Mouse (Mus musculus) embryonic facial prominence, embryonic 13.5 days (tissue): ENCODE data around the gene Lef1. TPM values are rescaled to one million over a fixed set of nuclear protein-coding genes. Genes with fewer than 3 reads are reported as not detected.

ENCODE experiments used
- ATAC-seq: fragments of 200-750 bp; cut with Nextera tagmentation; 2 replicates; pipeline ENCODE4 v1.8.0; 2017; ENCODE audit warnings: low read depth; ENCODE audit not compliant: insufficient number of reproducible peaks, insufficient read depth, low FRiP score, low TSS enrichment
- H3K27ac ChIP-seq: fragments of 300-500 bp; sonication (generic); 2 replicates; pipeline ENCODE4 v1.5.1; 2015; ENCODE audit warnings: moderate library complexity, mild to moderate bottlenecking, inconsistent platforms
- H3K27me3 ChIP-seq: fragments of 300-500 bp; sonication (generic); 2 replicates; pipeline ENCODE4 v1.6.1; 2015; ENCODE audit warnings: mild to moderate bottlenecking, inconsistent platforms
- H3K36me3 ChIP-seq: fragments of 300-500 bp; sonication (generic); 2 replicates; pipeline ENCODE4 v1.6.1; 2015; ENCODE audit warnings: mild to moderate bottlenecking, inconsistent platforms
- H3K4me1 ChIP-seq: fragments of 300-500 bp; sonication (generic); 2 replicates; pipeline ENCODE4 v1.6.1; 2015; ENCODE audit warnings: inconsistent platforms
- H3K4me2 ChIP-seq: fragments of 300-500 bp; sonication (generic); 2 replicates; pipeline ENCODE4 v1.6.1; 2015; ENCODE audit warnings: moderate library complexity, mild to moderate bottlenecking, inconsistent platforms
- H3K4me3 ChIP-seq: fragments of 300-500 bp; sonication (generic); 2 replicates; pipeline ENCODE4 v1.5.1; 2015; ENCODE audit warnings: mild to moderate bottlenecking, inconsistent platforms
- H3K9ac ChIP-seq: fragments of 300-500 bp; sonication (generic); 2 replicates; pipeline ENCODE4 v1.6.1; 2015; ENCODE audit warnings: mild to moderate bottlenecking, inconsistent platforms
- H3K9me3 ChIP-seq: fragments of 300-500 bp; sonication (generic); 2 replicates; pipeline ENCODE4 v1.6.1; 2016; ENCODE audit warnings: inconsistent platforms
- WGBS: fragments of 180-500 bp; shearing (Covaris S2); methylation state at CpG from one replicate; pipeline ENCODE4 v1.1.7; 2015; ENCODE audit warnings: mixed read lengths; 5-methylcytosine and 5-hydroxymethylcytosine counted together
- polyA plus RNA-seq: library from polyadenylated mRNA; unstranded; fragments of >200 nt; fragmentation: Nextera tagmentation; extraction: Ambion mirVana; gene quantifications from 2 replicates; pipeline ENCODE4 v1.2.1, GENCODE M21; 2015

The Lef1 gene
- polyA plus RNA-seq, 1 experiment from 2014 or later, result 134 TPM

DNA sequence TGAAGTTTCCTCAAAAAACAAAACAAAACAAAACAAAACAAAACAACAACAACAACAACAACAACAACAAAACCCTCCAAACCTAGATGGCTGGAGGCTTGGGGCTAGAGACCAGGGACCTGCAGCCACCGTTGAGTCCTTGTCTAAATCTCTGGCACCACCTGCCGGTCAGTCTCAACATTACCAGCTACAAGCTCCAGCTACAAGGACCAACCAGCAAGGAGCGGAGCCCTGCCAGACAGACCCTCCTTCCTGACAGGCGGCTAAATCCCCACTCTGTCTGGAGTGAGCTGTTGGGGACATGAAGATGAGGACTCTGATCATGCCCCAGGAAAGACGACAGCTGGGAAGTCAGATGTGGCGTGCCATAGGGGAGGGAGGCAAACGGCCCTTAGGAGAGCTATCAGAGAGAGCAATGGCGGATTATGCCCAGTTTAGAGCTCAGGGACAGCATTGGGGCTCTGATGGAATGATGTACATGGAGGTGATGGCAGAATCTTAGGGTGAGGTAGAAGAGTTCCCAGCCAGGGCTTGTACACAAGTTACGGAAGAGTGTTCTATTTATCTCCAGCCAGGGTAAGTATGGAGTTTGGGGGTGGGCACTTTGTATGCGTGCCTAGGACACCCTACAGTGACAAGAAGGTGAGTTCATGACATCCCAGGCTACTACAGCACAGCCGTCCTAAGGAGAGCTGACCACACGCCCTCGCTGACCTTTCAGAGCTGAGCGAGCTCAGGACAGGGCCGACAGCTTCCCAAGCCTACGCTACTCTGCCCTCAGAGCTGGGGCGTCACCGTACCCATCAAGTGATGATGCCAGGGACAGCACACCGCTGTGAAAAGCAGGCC is 127.7 kb downstream of the Lef1 start:
- Histone ChIP-seq H3K4me1 (peaks cover 12% of the 10 kb centered on the region), H3K4me3 (no peak overlapping the region), H3K27me3 (no peaks in the 10 kb centered on the region), H3K9ac (no peak overlapping the region), H3K9me3 (no peaks in the 10 kb centered on the region), H3K4me2 (no peak overlapping the region), H3K27ac (no peak overlapping the region), H3K36me3 (peaks cover 49% of the 10 kb centered on the region)
- no peak for ATAC-seq
- 58% methylated on average over 19 of the region's 19 CpGs for WGBS

DNA sequence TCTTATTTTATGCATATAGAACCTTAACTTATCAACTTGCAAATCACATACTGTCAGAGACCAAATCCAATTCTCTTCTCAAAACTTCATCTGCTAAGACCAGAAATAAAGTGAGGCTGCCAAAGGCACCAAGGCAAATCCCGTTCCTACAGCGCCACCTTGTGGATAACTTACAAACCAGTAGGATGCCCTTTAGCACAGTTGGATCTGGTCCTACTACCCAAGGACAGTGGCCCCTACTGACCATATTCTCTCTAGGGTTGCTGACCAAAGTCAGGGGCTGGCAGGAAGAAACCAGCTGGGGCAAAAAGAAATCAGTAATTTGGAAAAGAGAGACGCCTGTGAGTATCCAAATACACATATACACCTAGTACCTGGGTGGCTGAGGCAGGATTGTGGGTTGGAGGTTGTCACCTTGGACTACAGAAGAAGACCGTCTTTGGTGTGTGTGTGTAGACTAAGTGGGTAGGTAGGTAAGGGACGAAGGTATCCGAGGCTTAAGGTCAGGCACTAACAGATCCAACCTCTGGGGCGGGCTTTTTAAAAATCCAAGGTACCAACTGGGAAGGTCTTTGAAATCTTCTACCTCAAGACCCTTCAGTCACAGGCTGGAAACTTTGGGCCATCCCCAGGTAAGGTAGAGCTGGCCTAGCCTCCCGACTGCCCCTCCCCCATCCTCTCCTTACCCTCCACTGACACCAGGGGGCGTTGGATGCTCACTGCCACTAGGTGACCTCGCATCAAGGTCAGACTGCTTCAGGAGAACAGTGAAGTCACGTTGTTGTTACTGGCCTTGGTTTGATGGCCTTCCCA is 135.7 kb downstream of the Lef1 start:
- Histone ChIP-seq H3K4me1 (peaks cover 9% of the 10 kb centered on the region), H3K27ac (no peak overlapping the region), H3K9me3 (no peaks in the 10 kb centered on the region), H3K4me3 (no peak overlapping the region), H3K9ac (no peak overlapping the region), H3K36me3 (peaks cover 69% of the 10 kb centered on the region), H3K27me3 (no peaks in the 10 kb centered on the region), H3K4me2 (no peak overlapping the region)
- 58% methylated on average over 11 of the region's 11 CpGs for WGBS
- no peak for ATAC-seq

DNA sequence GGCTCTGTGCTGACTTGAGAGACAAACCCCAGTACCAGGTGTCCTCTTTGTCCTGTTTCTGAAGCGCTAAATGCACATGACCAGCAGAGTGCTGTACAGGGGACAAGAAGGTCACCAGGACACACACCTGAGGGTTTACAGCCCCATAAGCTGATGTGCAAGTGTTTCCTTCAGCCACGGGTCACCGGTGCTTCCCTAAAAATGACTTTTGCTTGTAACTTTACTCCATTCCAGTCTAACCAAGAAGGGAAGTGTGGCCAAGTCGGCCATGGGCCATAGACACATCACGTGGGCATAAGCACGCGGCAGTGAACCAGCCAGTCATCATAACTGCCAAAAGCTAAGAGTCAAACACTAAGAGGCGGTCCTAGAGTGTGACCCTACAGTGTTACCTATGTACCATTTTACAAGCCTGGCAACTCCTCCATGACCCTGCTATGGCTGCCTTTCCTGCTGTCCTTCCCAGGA is 136.3 kb downstream of the Lef1 start:
- 91% methylated on average over 8 of the region's 8 CpGs for WGBS
- Histone ChIP-seq H3K9me3 (no peaks in the 10 kb centered on the region), H3K27ac (no peak overlapping the region), H3K9ac (no peak overlapping the region), H3K4me1 (peaks cover 9% of the 10 kb centered on the region), H3K27me3 (no peaks in the 10 kb centered on the region), H3K4me3 (no peak overlapping the region), H3K36me3 (peaks cover 64% of the 10 kb centered on the region), H3K4me2 (no peak overlapping the region)
- no peak for ATAC-seq

DNA sequence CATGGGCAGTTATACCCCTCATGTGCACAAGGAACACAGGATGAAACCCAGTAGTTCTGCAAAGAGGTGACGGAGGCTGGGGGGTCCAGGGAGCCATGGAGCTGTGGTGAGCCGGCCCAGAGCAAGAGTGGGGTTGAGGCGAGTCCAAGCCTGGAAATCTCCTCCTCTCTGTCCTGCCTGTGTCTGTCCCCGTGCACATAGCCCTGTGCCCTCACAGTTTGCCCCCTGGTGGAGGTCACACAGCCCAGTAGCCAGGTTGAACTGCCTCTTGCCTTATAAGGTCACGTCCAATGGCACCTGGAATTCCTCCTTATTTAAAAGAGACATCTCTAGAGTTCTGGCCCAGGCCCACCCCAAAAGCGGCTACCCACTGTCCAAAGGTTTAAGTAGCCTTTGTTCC is 137.2 kb downstream of the Lef1 start:
- H3K4me3 ChIP-seq, result no peak overlapping the region
- H3K9ac ChIP-seq, result no peak overlapping the region
- H3K27me3 ChIP-seq, result no peaks in the 10 kb centered on the region
- 83% methylated on average over 6 of the region's 6 CpGs for WGBS
- H3K9me3 ChIP-seq, result no peaks in the 10 kb centered on the region
- peaks cover 9% of the 10 kb centered on the region for H3K4me1 ChIP-seq
- no peak for ATAC-seq
- no peak overlapping the region for H3K27ac ChIP-seq
- peaks cover 56% of the 10 kb centered on the region for H3K36me3 ChIP-seq
- no peak overlapping the region for H3K4me2 ChIP-seq

DNA sequence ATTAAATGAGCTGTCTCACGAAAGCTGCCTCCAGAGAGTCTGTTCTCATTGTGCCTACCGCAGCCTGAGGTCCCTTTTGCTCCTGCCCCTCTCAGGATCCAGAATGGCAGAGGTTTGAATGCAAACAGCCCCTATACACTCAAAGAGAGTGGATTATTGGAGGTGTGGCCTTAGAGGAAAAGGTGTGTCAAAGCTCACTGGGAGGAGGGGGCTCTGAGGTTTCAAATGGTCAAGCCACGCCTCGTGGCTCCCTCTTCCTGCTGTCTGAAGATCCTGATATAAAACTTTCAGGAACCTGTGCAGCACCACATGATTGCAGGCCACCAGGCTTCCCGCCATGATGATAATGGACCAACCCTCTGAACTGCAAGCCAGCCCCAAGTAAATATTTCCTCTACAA is 137.6 kb downstream of the Lef1 start:
- Histone ChIP-seq H3K4me2 (no peak overlapping the region), H3K36me3 (peaks cover 51% of the 10 kb centered on the region), H3K27me3 (no peaks in the 10 kb centered on the region), H3K27ac (no peak overlapping the region), H3K9ac (no peak overlapping the region), H3K4me3 (no peak overlapping the region), H3K9me3 (no peaks in the 10 kb centered on the region), H3K4me1 (peaks cover 9% of the 10 kb centered on the region)
- no peak for ATAC-seq
- 87% methylated on average over 5 of the region's 5 CpGs for WGBS

DNA sequence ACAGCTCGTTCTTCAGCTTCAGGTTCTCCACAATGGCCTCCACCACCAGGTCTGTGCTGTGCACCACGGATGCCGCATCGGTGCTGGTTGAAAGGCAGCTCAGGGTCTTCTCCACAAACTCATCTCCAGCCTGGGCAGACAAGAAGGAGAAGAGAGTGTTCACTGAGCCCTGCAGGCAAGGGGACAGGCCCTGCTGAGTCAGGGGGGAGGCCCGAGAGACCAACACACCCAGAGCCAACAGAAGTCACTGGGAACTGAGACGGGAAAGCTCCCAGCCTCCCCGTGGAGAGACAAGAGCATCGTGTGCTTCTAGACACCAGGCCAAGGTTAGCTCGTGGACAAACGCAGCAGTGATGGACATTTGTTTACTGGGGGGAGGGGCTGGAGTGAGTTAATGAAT is 138.2 kb downstream of the Lef1 start:
- Histone ChIP-seq H3K9ac (no peak overlapping the region), H3K27ac (no peak overlapping the region), H3K9me3 (no peaks in the 10 kb centered on the region), H3K4me2 (no peak overlapping the region), H3K27me3 (no peaks in the 10 kb centered on the region), H3K4me3 (no peak overlapping the region), H3K4me1 (peaks cover 9% of the 10 kb centered on the region), H3K36me3 (peaks cover 47% of the 10 kb centered on the region)
- no peak for ATAC-seq
- 84% methylated on average over 10 of the region's 10 CpGs for WGBS

DNA sequence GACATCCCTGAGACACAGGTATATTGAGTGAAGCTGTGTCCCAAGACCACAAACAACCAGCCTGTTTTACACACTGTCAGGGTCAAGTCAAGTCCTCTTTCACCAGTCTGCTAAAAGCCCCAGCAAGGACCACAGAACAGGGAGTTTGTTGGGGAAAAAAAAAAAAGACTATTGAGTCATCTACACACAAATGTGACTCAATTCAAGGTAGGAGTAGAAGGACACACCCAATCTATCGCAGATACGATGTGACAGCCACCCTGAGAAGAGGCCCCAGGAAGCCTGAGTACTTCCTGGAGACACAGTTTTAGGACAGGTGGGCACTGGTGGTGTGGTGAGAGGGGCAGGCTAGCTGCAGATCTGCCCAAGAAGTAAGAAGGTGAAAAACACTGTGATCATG is 140.0 kb downstream of the Lef1 start:
- Histone ChIP-seq H3K27me3 (no peaks in the 10 kb centered on the region), H3K36me3 (peaks cover 47% of the 10 kb centered on the region), H3K9ac (no peak overlapping the region), H3K27ac (no peak overlapping the region), H3K4me2 (no peak overlapping the region), H3K9me3 (0 out of 2 replicates have a peak, but pooled peaks cover 5% of the 10 kb centered on the region), H3K4me1 (peaks cover 7% of the 10 kb centered on the region), H3K4me3 (no peak overlapping the region)
- no peak for ATAC-seq
- WGBS, result 93% methylated on average over 2 of the region's 2 CpGs

DNA sequence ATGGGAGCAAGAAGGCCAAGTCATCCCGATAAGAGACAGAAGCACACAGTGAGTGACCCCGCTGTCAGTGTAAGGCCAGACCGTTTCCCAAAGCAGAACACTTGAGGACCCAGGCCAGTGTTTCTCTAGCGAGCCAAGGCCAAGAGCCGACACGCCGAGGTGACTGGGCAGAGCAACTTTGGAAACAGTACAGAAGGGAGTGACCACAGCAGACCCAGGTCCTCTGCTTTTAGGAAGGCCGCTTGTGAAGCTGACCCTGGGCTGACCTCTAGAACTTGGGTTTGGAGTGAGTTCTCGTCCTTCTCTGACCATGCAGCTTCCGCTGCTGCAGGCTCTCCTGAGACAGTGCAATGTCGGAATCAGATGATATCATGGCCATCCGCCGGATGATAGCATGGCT is 140.7 kb downstream of the Lef1 start:
- Histone ChIP-seq H3K4me1 (peaks cover 4% of the 10 kb centered on the region; the same call in 1 of the 2 replicates), H3K36me3 (peaks cover 51% of the 10 kb centered on the region), H3K9ac (no peak overlapping the region), H3K27me3 (no peaks in the 10 kb centered on the region), H3K27ac (no peak overlapping the region), H3K4me3 (no peak overlapping the region), H3K9me3 (0 out of 2 replicates have a peak, but pooled peaks cover 5% of the 10 kb centered on the region), H3K4me2 (no peak overlapping the region)
- no peak for ATAC-seq
- whole genome bisulfite sequencing, result 81% methylated on average over 13 of the region's 13 CpGs

DNA sequence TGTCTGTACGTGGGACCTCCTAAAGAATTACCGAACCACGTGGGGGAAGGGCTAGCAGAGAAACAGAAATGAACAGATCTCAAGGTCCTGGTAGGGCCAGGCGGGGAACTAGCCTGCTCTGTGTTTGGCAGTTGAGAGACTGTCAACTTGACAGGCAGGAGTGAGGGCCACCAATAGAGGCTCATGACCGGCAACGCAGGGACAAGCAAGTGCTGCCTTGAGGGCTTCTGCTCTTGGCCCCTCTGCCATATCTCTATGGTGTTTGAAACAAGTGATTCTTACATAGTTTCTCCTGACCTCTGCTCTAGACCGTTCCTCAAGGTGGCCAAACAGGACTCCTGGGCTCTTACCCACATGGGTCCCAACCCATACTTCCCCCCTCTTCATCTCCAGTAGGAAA is 141.3 kb downstream of the Lef1 start:
- peaks cover 4% of the 10 kb centered on the region; the same call in 1 of the 2 replicates for H3K4me1 ChIP-seq
- H3K4me2 ChIP-seq, result no peak overlapping the region
- no peak overlapping the region for H3K4me3 ChIP-seq
- H3K27me3 ChIP-seq, result no peaks in the 10 kb centered on the region
- ATAC-seq, result no peak
- no peak overlapping the region for H3K27ac ChIP-seq
- no peak overlapping the region for H3K9ac ChIP-seq
- peaks cover 46% of the 10 kb centered on the region for H3K36me3 ChIP-seq
- 84% methylated on average over 7 of the region's 7 CpGs for WGBS
- 0 out of 2 replicates have a peak, but pooled peaks cover 5% of the 10 kb centered on the region for H3K9me3 ChIP-seq

DNA sequence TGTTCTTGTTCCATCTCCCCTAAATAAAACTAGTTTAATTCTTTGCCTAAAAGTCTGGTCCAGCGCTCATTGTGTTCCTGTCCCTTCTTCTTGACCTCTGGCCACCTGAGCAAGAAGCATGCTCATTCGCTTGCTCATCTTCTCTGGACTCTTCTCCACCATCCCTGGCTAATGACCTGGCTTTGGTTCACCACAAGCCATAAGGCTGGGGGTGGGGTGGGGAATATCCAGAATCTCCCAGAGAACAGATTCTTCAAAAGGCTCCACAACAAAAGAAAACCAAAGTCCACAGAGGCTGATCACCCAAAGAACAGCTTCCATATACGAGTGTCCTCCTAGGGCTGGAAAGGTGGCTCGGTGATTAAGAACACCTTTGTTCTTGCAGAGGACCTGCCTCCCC is 144.7 kb downstream of the Lef1 start:
- Histone ChIP-seq H3K27me3 (no peaks in the 10 kb centered on the region), H3K27ac (no peak overlapping the region), H3K36me3 (peaks cover 18% of the 10 kb centered on the region), H3K4me3 (no peak overlapping the region), H3K4me1 (peaks cover 4% of the 10 kb centered on the region; the same call in 1 of the 2 replicates), H3K4me2 (no peak overlapping the region), H3K9ac (no peak overlapping the region), H3K9me3 (0 out of 2 replicates have a peak, but pooled peaks cover 5% of the 10 kb centered on the region)
- 95% methylated on average over 4 of the region's 4 CpGs for WGBS
- no peak for ATAC-seq

DNA sequence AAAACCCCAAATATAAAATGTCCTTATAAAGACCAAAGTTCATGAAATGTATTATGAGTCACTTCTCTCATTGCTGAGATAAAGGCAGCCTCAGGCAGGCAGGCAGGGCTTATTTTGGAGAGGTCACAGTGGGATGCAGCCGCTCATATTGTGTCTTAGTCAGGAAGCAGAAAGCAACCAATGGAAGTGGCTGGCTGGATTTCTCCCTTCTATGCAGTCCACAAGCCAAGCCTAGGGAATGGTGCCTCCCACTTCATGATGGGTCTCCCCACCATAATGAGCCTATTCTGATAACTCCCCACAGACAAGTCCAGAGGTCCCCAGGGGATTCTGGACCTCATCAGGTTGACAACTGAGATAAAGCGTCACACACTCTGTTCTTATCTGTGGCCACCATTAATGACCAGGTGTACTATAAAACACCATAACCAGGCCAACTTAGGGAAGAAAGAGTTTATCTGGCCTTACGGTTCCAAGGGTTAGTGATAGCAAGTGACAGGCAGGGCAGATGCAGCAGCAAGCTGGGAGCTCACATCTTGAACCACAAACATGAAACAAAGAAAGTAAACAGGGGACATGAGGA is 145.2 kb downstream of the Lef1 start:
- WGBS, result 92% methylated on average over 3 of the region's 3 CpGs
- H3K9ac ChIP-seq, result no peak overlapping the region
- no peaks in the 10 kb centered on the region for H3K27me3 ChIP-seq
- H3K4me3 ChIP-seq, result no peak overlapping the region
- H3K9me3 ChIP-seq, result 0 out of 2 replicates have a peak, but pooled peaks cover 5% of the 10 kb centered on the region
- H3K4me1 ChIP-seq, result no peaks in the 10 kb centered on the region
- no peak overlapping the region for H3K4me2 ChIP-seq
- no peak overlapping the region for H3K27ac ChIP-seq
- H3K36me3 ChIP-seq, result peaks cover 20% of the 10 kb centered on the region
- no peak for ATAC-seq
